Mouse (Mus musculus): Measurements from ENCODE around the gene Rpsa.

Gene Rpsa

DNA sequence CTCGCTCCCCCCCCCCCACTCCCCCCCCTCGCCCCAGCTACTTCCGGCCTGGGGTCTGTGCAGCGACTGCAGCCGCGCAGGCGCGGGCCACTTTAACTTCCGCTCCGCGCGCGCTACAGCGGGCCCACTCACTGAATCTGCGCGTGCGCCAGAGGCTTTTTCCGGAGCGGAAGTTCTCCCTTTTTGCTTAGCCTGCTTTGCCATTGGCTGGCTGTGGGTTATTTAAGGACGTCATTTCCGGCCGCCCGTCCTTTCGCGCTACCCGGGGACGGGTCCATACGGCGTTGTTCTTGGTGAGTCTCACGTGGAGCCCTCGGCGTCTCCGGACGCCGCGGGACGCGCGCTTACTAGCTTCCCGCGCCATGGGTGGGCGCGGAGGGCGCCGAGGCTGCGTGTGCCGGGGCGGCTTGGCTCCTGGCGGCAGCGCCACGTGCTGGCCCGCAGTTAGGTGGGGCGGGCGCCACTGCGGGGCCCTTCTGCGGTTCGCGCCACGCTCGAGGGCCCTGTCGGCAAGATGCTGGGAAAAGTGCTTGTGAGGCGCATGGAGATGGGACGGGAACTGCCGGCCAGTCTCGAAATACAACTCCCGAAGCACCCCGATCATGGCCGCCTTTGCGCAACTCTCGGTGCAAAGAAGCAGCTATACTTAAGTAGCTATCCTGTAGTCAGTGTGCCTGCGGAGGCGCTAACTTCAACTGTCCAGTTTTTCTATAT is at the start of gene Rpsa:
Rpsa (plus strand) TSS at position 152 of the 714 bp plus-strand sequence.
- in situ Hi-C loops (cut with MboI; ENCODE audit: unreplicated experiment in 2 of 2), result loop anchor here (10.0 to 25.0 kb wide), 3 partner anchors 447 to 810 kb away; partner anchors contain the start of genes Ctnnb1 (in 1 of the 2) and Rpl14 (in 1 of the 2)

DNA sequence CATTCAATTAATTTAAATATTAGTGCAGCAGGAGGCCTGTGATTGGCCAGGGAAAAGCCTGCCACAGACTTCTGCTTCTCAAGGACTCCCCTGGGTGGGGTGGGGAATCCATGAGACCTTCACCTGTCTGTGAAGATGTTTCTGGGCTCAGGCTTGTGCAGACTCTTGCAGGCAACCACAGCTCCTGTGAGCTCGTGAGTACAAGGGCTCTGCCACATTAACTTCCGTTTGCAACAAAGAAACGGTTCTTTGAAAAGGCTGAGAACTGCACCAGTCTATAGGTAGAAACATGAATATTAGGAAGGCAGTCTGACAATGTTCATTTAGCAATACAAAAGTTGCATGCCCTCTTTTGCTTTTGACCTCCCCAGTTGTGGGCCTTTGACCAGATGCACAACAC is 49.2 kb upstream of the Rpsa start:
- in situ Hi-C loops (cut with MboI; ENCODE audit: unreplicated experiment in 2 of 2), result loop anchor here (25.0 kb wide), 2 partner anchors 441 to 616 kb away; no protein-coding TSS in a partner anchor

DNA sequence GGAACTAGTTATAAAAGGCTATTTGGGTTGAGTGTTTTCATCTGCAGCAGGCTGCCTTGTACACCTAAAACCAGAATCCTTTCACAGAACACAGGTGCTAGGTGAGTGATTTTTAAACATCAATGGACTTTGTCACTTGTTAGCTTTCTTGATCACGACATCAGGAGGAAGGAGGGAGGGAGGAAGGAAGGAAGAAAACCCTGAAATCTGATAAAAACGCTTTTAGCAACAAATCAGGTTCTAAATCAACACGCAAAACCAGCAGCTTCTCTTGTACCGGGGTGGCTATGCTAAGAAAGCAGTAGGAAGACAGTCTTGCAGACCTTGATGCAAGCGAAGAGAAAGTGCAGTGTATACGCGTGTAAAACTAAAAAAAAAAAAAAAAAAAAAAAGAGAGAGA is 47.6 kb upstream of the Rpsa start:
- in situ Hi-C loops (cut with MboI; ENCODE audit: unreplicated experiment in 2 of 2), result loop anchor here (25.0 kb wide), 2 partner anchors 443 to 618 kb away; no protein-coding TSS in a partner anchor

DNA sequence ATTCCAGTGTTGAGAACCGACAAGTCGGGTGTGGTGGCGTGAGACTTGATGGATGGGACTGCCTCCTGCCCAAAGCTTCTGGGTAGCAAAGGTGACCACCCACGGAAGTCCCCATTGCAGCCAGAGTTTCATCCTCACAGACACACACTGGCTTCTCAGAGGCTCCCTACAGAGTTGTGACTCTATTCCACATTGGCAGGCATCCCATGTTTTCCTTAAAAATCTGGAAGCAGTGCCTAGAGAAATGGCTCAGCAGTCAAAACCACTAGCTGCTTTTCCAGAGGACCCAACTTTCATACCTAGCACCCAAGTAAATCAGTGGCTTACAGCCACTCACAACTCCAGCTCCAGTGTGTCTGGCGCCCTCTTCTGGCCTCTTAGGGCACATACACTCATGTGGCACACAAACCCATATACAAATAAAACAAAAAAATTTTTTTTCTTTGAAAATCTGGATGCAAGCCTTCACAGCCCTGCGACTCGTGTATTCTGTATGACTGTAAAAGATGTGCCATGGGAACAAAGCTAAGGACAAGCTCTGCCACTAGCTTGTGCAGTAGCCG is 46.9 kb upstream of the Rpsa start:
- in situ Hi-C loops (cut with MboI; ENCODE audit: unreplicated experiment in 2 of 2), result loop anchor here (25.0 kb wide), 2 partner anchors 443 to 618 kb away; no protein-coding TSS in a partner anchor

DNA sequence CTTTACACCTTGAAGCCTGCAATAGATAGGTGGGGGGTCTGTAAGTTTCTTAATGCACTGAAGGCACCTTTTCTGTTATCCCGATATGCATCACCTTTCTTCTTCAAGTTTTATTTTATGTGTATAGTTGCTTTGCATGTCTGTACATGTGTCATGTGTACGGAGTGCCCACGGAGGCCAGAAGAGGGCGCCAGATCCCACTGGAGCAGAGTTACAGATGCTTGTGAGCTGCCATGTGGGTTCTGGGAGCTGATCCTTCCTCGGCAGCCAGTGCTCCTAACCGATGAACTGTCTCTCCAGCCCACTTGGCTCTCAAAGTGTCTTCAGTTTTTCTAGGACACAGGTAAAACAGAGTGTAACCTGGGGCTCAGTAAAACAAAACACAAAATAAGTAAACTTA is 46.2 kb upstream of the Rpsa start:
- in situ Hi-C loops (cut with MboI; ENCODE audit: unreplicated experiment in 2 of 2), result loop anchor here (25.0 kb wide), 2 partner anchors 444 to 619 kb away; no protein-coding TSS in a partner anchor

DNA sequence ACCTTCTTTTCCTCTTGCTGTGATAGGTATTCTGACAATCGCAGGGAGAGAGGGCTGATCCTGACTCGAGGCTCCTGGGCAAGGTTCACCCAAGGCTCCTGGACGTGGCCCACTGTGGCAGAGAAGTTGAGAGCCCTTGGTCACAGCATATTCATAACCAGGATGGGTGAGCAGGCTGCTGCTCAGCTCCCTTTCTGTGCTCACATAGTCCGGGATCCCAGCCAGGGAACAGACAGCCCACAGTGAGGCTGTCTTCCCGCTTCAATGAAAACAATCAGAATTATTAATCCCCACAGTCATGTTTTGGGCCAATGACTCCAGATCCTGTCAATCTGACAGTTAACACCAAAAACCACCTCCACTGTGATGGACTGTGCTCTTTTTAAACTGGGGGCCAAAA is 45.5 kb upstream of the Rpsa start:
- in situ Hi-C loops (cut with MboI; ENCODE audit: unreplicated experiment in 2 of 2), result loop anchor here (25.0 kb wide), 2 partner anchors 445 to 620 kb away; no protein-coding TSS in a partner anchor

DNA sequence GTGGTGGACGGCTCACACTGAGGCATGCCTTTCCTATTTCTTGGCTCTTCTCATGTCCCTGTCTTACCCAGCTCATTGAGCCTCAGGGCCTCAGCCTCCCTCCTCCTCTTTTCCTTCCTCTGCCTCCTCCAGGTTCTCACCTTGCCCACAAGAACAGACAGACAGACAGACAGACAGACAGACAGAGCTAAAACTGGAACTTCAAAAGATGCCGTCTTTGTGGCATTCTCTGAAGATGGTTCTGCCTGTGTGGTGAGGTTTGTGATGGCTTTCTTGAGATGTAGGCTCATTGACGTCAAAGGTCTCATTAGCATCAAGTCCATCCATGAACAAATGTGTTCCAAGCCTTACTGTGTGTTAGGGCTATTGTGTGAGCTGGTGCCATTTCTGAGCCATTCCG is 44.8 kb upstream of the Rpsa start:
- in situ Hi-C loops (cut with MboI; ENCODE audit: unreplicated experiment in 2 of 2), result loop anchor here (25.0 kb wide), 2 partner anchors 445 to 620 kb away; no protein-coding TSS in a partner anchor

DNA sequence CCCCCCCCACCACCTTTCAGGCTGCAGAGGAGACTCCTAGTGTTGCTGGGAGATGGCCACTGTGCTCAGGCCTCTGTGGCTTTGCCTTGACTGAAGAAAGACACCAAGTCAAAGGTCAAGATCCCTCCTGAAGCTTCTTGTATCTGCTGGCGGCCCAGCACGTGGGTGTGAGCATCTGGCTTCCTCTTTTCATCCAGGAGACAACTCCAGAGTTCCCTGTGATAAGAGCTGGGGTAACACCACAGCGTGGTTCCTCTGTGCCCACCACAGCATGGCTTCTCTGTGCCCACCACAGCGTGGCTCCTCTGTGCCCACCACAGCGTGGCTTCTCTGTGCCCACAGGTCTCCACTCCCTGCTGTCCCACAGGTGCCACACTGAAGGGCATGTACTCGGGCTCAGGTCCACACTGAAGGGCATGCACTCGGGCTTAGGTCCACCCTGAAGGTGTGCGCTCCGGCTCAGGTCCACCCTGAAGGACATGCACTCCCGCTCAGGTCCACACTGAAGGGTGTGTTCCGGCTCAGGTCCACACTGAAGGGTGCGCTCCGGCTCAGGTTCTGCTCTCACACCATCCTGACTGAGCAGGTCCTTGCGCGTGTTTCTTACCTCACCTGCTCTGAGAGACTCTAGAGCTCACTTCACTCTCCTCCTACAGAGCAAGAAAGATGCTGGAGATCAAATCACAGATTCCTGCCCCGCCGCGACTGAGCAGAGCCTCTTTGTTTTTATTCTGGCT is 44.2 kb upstream of the Rpsa start:
- in situ Hi-C loops (cut with MboI; ENCODE audit: unreplicated experiment in 2 of 2), result loop anchor here (25.0 kb wide), 2 partner anchors 446 to 621 kb away; no protein-coding TSS in a partner anchor

DNA sequence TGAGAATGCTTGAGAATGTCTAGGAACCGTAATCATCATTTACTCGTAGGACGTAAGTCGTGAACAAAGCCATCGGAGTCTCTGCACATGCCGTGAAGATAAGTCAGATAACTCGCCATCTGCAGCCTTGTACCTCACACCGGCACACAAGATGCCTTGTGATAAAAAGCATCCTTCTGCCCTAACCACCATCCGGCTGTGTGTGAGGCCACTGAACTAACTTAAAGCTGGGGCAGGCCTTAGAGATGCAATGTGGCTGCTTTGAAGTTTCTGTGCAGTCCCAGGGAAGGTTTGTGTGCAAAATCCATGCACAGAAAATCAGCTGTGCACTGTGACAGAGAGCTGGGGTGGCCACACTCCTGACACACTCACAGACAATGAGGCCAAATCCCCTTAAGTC is 43.1 kb upstream of the Rpsa start:
- in situ Hi-C loops (cut with MboI; ENCODE audit: unreplicated experiment in 2 of 2), result loop anchor here (25.0 kb wide), 2 partner anchors 447 to 622 kb away; no protein-coding TSS in a partner anchor

DNA sequence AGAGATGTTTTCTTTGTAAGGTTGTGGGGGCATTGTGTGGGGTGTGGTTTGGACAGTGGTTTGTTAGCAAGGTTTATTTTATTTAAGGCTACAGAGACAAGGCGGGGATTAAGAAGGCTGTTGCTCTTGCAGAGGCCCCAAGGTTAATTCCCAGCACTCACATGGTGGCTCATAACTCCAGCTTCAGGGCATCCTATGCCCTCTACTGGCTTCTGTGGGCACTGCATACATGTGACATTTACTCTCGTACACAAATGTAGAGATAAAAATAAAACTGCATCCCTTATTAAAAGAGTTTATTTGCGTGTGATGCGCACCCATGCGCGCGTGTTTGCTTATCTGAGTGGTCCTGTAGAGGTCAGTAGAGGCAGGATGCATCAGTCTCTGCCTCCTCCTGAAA is 38.4 kb upstream of the Rpsa start:
- in situ Hi-C loops (cut with MboI; ENCODE audit: unreplicated experiment in 2 of 2), result loop anchor here (25.0 kb wide), 2 partner anchors 452 to 627 kb away; no protein-coding TSS in a partner anchor

DNA sequence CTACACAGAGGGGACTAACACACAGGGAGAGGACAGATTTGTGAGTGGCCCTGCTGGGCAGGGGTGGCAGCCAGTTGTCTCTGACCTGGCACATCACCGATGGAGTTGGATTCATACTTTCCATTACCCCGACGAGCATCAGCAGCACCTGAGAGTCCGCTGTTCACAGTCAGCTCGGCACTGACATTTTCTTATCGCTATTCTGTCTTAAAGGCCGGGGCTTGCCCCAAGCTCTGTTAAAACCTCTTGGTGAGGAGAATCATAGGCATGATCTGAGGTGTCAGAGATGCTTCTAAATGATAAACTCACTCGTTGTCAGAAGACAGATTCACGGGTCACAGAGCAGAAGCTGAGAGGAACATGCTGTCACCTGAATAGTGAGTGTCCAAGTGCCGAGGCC is 36.4 kb upstream of the Rpsa start:
- in situ Hi-C loops (cut with MboI; ENCODE audit: unreplicated experiment in 2 of 2), result loop anchor here (25.0 kb wide), 2 partner anchors 454 to 629 kb away; no protein-coding TSS in a partner anchor

DNA sequence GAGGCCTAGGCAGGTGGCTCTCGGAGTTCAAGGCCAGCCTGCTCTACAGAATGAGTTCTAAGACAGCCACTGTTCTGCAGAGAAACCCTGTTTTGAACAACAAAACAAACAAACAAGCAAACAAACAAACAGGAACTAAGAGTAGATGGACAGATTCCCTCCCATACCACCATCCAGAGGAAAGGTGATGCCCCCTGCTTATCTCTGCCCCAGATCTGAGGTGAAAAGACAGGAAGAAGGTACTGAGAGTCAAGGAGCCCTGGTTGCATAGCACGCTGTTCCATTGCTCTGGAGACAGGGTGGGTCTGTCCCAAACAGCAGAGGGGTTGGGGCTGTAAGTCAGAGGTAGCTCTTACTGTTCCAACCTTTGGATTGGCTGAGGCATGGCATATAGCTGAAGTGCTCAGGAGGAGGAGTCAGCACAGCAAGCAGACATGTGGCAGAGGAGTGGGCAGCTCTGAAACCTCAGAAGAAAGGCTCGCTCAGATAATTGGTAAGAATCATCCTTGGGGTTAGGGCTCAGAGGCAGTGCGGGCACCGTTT is 35.7 kb upstream of the Rpsa start, which contains the start of gene Ccr8:
Ccr8 (plus strand) TSS at position 419 of the 543 bp plus-strand sequence.
- in situ Hi-C loops (cut with MboI; ENCODE audit: unreplicated experiment in 2 of 2), result loop anchor here (25.0 kb wide), 2 partner anchors 454 to 629 kb away; no protein-coding TSS in a partner anchor

DNA sequence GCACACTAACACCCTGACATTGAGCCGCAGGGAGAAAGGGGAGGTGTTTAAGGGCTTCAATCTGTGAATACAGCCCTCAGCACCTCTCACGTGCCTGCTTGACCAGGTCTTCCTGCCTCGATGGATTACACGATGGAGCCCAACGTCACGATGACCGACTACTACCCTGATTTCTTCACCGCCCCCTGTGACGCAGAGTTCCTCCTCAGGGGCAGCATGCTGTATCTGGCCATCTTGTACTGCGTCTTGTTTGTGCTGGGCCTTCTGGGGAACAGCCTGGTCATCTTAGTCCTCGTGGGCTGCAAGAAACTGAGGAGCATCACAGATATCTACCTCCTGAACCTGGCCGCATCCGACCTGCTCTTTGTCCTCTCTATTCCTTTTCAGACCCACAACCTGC is 33.8 kb upstream of the Rpsa start:
- in situ Hi-C loops (cut with MboI; ENCODE audit: unreplicated experiment in 2 of 2), result loop anchor here (25.0 kb wide), 2 partner anchors 456 to 631 kb away; no protein-coding TSS in a partner anchor

DNA sequence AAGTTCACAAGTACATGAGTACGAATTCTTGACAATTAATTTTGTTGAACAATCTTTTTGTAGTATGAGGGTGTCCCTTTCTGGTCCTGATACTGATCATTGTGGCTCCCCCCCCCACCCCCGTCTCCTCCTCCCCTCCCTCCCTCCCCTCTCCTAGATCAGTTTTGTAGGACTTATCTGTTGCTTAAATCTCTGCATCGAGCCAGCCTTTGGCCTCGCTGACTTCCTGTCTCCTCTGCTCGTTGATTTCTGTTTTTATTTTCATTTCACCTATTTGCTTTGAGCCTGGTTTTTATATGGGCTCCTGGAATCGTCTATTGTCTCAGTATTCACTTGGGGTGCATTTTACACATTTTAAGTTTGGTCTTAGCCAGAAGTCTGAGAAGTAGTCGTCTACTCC is 31.6 kb upstream of the Rpsa start:
- in situ Hi-C loops (cut with MboI; ENCODE audit: unreplicated experiment in 2 of 2), result loop anchor here (5.0 to 25.0 kb wide), 3 partner anchors 69 to 634 kb away; no protein-coding TSS in a partner anchor

DNA sequence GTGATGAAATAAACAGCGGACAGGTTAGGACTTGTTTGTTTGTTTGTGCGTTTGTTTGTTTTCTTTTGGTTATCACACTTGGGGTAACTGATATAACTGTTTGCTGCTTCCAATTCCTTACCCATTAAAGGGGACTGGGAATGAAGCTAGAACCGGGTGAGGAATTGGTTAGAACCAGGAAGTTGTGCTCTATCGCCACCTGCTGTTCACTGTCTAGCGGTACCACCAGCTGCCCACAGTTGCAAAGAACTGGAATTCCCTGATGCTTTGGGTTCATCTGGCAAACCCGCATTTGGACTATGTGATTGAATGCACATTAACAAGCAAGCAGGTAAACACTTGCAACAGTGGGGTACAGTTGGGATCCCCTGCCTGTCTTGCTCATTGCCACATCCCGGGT is 28.8 kb upstream of the Rpsa start:
- in situ Hi-C loops (cut with MboI; ENCODE audit: unreplicated experiment in 2 of 2), result loop anchor here (5.0 to 25.0 kb wide), 3 partner anchors 71 to 636 kb away; no protein-coding TSS in a partner anchor

DNA sequence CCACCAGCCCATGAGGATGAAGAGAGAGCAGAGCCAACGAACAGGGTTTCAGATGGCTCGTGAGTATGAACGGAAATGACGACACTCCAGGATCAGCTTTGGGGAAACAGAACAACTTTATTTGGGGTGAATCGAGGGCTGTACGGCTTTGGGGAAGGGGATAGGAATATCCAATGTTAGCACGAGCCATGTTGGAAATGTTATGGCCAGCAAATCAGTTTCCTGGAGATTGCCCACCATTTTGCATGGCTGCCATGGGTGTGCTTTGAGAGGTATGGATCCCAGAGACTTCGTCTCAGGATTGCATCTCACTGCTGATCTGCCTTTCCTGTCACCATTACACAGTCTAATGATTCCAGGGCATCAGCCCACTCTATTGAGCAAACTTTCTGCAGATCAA is 28.2 kb upstream of the Rpsa start:
- in situ Hi-C loops (cut with MboI; ENCODE audit: unreplicated experiment in 2 of 2), result loop anchor here (5.0 to 25.0 kb wide), 3 partner anchors 72 to 637 kb away; no protein-coding TSS in a partner anchor

DNA sequence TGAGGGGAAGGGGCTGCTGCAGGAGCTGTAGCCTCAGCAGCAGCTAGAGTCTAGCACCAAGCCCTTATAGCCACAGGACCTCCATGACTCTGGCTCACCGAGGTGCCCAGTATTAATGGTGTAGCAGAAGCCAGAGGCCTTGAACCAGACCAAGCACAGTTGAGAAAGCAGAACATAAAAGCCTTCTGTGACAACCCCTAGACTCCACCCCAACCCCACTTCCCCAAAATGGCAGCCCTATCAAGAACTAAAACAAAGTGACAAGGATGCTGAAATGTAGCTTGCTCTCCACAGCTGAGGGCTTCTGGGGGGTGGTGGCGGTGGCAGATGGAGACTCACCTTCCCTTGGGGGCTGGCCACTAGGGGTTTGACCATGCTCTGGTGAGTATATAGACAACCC is 26.3 kb upstream of the Rpsa start:
- in situ Hi-C loops (cut with MboI; ENCODE audit: unreplicated experiment in 2 of 2), result no loop called here

DNA sequence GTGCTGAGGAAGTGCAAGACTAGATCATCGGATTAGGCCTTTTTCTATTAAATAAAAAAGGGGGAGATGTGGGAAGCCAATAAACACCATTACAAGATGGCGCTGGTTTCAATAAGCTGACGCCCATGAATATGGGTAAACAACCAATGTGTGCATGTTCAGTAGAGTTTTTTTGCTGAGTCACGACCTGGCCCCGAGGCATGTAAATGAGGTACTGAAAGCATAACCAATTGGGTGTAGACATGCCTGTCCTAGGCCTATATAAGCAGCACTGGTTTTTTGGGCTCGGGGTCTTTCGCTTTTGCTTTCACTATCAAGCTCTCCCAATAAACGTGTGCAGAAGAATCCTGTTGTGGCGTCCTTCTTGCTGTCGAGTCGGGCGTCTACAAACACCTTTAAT is 18.5 kb upstream of the Rpsa start:
- in situ Hi-C loops (cut with MboI; ENCODE audit: unreplicated experiment in 2 of 2), result loop anchor here in 1 of 2 experiments (5.0 kb wide), 1 partner anchor 63 kb away; no protein-coding TSS in a partner anchor

DNA sequence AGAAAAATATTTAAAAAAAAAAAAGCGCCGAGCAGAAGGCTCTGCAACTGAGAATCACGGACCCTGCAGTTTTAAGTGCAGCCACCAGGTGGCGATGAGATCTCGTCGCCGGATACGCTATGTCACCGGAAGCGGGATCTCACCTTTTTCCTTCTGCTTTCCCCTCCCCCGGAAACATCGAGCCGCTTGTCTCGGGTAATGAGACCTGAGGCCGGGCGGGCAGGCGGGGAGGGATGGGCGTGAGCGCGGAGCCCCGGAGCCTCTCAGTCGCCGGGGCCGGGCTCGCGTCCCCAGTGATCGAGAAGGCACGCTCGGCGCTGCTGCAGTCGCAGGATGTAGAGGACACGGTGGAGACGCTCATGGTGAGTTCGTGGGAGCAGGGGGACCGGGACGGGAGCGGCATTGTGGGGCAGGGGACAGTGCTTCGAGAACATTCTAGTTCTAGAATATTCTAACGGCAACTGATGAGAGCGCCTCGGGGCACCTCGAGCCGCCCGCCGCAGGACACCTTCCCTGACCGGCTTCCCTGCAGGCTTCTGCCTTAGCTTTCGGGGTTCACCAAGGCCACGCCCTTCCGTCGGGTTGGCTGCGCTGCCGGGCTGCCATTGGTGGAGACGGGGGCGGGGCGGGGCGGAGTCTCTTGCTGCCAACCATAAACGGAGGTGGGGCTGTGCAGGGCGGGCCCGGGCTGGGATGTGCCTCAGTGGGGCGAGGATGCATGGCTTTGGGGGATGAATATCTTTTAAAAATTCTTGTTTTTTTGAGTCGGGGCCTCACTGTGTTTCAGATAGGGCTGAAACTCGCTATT is 17.1 kb upstream of the Rpsa start, which contains the start of gene Slc25a38:
Slc25a38 (plus strand) TSS at position 164 of the 808 bp plus-strand sequence.
- in situ Hi-C loops (cut with MboI; ENCODE audit: unreplicated experiment in 2 of 2), result no loop called here

All from v-Abl transformed pro-B cells (cell line).